Comparison of ENCODE assay signal across 27 mouse cellular contexts in genomic region chr8:116528736-116529135, GRCm38 (mm10). TPM values are rescaled to one million over a fixed set of nuclear protein-coding genes. Genes with fewer than 3 reads are reported as not detected.
DNase-seq lines count a peak whose midpoint lies in the region; ATAC-seq and TF ChIP-seq lines count a peak whose summit lies in the region.
"Had no signal": no experiment of that assay in that cellular context is flagged by ENCODE, and none has a peak within 500 bp of the region (broad histone marks: within the 10 kb centered on the region; RNA-seq: fewer than 3 reads in every experiment).

No protein-coding gene starts in this region.

- no peak for ATAC-seq in liver, embryonic 12.5 days
- ATAC-seq: CD4-positive, CD25-positive, alpha-beta regulatory T cell, adult 4 months; forebrain, embryonic 14.5 days; hindbrain, embryonic 16.5 days; intestine, embryonic 15.5 days had no signal

- H3K36me3 ChIP-seq in liver, adult 2 months (ENCODE audit: control insufficient read depth, insufficient read depth, low read length): no peaks in the 10 kb centered on the region
- H3K36me3 ChIP-seq in liver, embryonic 12.5 days: no peaks in the 10 kb centered on the region
- H3K36me3 ChIP-seq: embryonic facial prominence, embryonic 12.5 days; embryonic facial prominence, embryonic 15.5 days; heart, embryonic 12.5 days; heart, embryonic 15.5 days; hindbrain, embryonic 10.5 days; hindbrain, embryonic 13.5 days; intestine, embryonic 15.5 days had no signal

- H3K27me3 ChIP-seq in liver, adult 2 months (ENCODE audit: control insufficient read depth, insufficient read depth, low read length): no peaks in the 10 kb centered on the region
- no peaks in the 10 kb centered on the region for H3K27me3 ChIP-seq in liver, embryonic 12.5 days (replicated peaks)
- H3K27me3 ChIP-seq: embryonic facial prominence, embryonic 12.5 days; embryonic facial prominence, embryonic 15.5 days; heart, embryonic 12.5 days; heart, embryonic 15.5 days; hindbrain, embryonic 13.5 days; intestine, embryonic 15.5 days had no signal

- H3K4me1 ChIP-seq in liver, adult 2 months (ENCODE audit: control insufficient read depth, insufficient read depth, low read length): no peaks in the 10 kb centered on the region; the same call in 1 of the 2 replicates
- no peaks in the 10 kb centered on the region for H3K4me1 ChIP-seq in liver, embryonic 12.5 days
- H3K4me1 ChIP-seq: embryonic facial prominence, embryonic 12.5 days; embryonic facial prominence, embryonic 15.5 days; heart, embryonic 12.5 days; heart, embryonic 15.5 days; hindbrain, embryonic 10.5 days; hindbrain, embryonic 13.5 days; intestine, embryonic 15.5 days had no signal

- no peak overlapping the region for H3K9ac ChIP-seq in liver, adult 2 months (ENCODE audit: low read depth, low read length)
- H3K9ac ChIP-seq in liver, embryonic 12.5 days: no peak overlapping the region
- H3K9ac ChIP-seq: embryonic facial prominence, embryonic 12.5 days; embryonic facial prominence, embryonic 15.5 days; heart, embryonic 12.5 days; heart, embryonic 15.5 days; hindbrain, embryonic 13.5 days; intestine, embryonic 15.5 days had no signal

- no peak for TF ChIP-seq POLR2A in liver, adult 2 months (IDR thresholded peaks at IDR 0.05; ENCODE audit: extremely low read depth, insufficient read depth, low read length)

- peak; percentile 81 for DNase-seq in liver, adult 2 months (ENCODE audit: extremely low read depth, low read depth, low spot score)
- DNase-seq in adrenal gland, adult 8-10 months: peak; percentile 18
- DNase-seq in adrenal gland, postnatal 10 days: peak; percentile 11
- peak; percentile 36 to 49 for DNase-seq in adrenal gland, postnatal 36 days
- DNase-seq in lung, postnatal 10 days: no peak
- DNase-seq: cerebellum, adult 11 months; cerebellum, adult 2 months; cerebellum, adult 9-11 months; cerebellum, postnatal 25 days; gastrocnemius, postnatal 25 days; heart, adult 18-20 months; heart, postnatal 10 days; heart, postnatal 36 days had no signal

- H3K9me3 ChIP-seq in liver, embryonic 12.5 days (replicated peaks): no peaks in the 10 kb centered on the region; the same call in 1 of the 2 replicates
- H3K9me3 ChIP-seq: embryonic facial prominence, embryonic 12.5 days; embryonic facial prominence, embryonic 15.5 days; heart, embryonic 15.5 days; hindbrain, embryonic 10.5 days; intestine, embryonic 15.5 days had no signal

- H3K79me2 ChIP-seq in liver, adult 2 months (ENCODE audit: control insufficient read depth, insufficient read depth, low read length): no peaks in the 10 kb centered on the region

- WGBS in liver, adult 2 months: 37% methylated on average over 7 of the region's 7 CpGs
- WGBS in liver, embryonic 12.5 days (ENCODE audit: insufficient replicate concordance): 61% methylated on average over 7 of the region's 7 CpGs

- H3K4me2 ChIP-seq in liver, embryonic 12.5 days: no peak overlapping the region
- H3K4me2 ChIP-seq: embryonic facial prominence, embryonic 12.5 days; embryonic facial prominence, embryonic 15.5 days; heart, embryonic 12.5 days; heart, embryonic 15.5 days; hindbrain, embryonic 13.5 days; intestine, embryonic 15.5 days had no signal

- H3K4me3 ChIP-seq in liver, adult 2 months (ENCODE audit: insufficient read depth, low read depth, low read length): no peak overlapping the region
- H3K4me3 ChIP-seq in liver, embryonic 12.5 days: no peak overlapping the region
- H3K4me3 ChIP-seq: embryonic facial prominence, embryonic 12.5 days; embryonic facial prominence, embryonic 15.5 days; heart, embryonic 12.5 days; heart, embryonic 15.5 days; hindbrain, embryonic 10.5 days; hindbrain, embryonic 13.5 days; intestine, embryonic 15.5 days had no signal

- no peak overlapping the region for H3K27ac ChIP-seq in liver, adult 2 months (replicated peaks; ENCODE audit: insufficient read depth, low read depth, low read length)
- H3K27ac ChIP-seq in liver, embryonic 12.5 days: no peak overlapping the region
- H3K27ac ChIP-seq: embryonic facial prominence, embryonic 12.5 days; embryonic facial prominence, embryonic 15.5 days; heart, embryonic 15.5 days; hindbrain, embryonic 10.5 days; hindbrain, embryonic 13.5 days; intestine, embryonic 15.5 days had no signal

- TF ChIP-seq CTCF in liver, adult 2 months (IDR thresholded peaks at IDR 0.05; ENCODE audit: low read depth, low read length): no peak

RNA-seq across cellular contexts. Expression of gene Dynlrb2, which starts 24.0 kb away (rescaled TPM):
- not detected in 2 replicates for total RNA-seq in liver, adult 2 months (2014; rRNA removed)
- polyA plus RNA-seq in liver, adult 2 months (2012; rRNA removed): not detected in 2 replicates
- polyA plus RNA-seq in liver, embryonic 12.5 days (2016; fragmentation: Nextera tagmentation; extraction: Ambion mirVana): not detected in 2 replicates
- 1 to 10 TPM in 1 of 4 experiments, not detected in 3; 1.0 TPM for total RNA-seq in adrenal gland, adult 8-10 months (2022)
- under 1 TPM in 1 of 2 experiments, not detected in 1; 0.64 TPM for total RNA-seq in adrenal gland, postnatal 10 days (2021)
- total RNA-seq in adrenal gland, postnatal 36 days (2021): not detected
- total RNA-seq: common myeloid progenitor, adult 5-6 weeks; gastrocnemius, postnatal 25 days; heart, postnatal 10 days; heart, postnatal 36 days; MEL had no signal
- polyA plus RNA-seq: C2C12; CD4-positive, CD25-positive, alpha-beta regulatory T cell, adult 4 months; heart, embryonic 12.5 days; intestine, embryonic 15.5 days had no signal
